Mouse (Mus musculus) embryo, embryonic 10 days (tissue): ENCODE measurements around the gene Mettl1.

ENCODE experiments used
- DNase-seq: peaks from one replicate; pipeline ENCODE4 v3.0.0-alpha.2; 2015; ENCODE audit warnings: low spot score

Gene Mettl1

GRCm38 (mm10) chr10:127041274-127041766 is at the start of gene Mettl1, which contains the start of gene Eef1akmt3:
Gene Mettl1, plus strand, starts transcription at chr10:127041414.
Gene Eef1akmt3, minus strand, starts transcription at chr10:127041513.
- DNase-seq: peak; percentile 49

- DNase-seq: no peak
These were observed 49.5 kb upstream of the Mettl1 start for GRCm38 (mm10) chr10:126991676-126992075.

- DNase-seq: no peak
These were observed 47.6 kb upstream of the Mettl1 start for GRCm38 (mm10) chr10:126993621-126994020.

DNA sequence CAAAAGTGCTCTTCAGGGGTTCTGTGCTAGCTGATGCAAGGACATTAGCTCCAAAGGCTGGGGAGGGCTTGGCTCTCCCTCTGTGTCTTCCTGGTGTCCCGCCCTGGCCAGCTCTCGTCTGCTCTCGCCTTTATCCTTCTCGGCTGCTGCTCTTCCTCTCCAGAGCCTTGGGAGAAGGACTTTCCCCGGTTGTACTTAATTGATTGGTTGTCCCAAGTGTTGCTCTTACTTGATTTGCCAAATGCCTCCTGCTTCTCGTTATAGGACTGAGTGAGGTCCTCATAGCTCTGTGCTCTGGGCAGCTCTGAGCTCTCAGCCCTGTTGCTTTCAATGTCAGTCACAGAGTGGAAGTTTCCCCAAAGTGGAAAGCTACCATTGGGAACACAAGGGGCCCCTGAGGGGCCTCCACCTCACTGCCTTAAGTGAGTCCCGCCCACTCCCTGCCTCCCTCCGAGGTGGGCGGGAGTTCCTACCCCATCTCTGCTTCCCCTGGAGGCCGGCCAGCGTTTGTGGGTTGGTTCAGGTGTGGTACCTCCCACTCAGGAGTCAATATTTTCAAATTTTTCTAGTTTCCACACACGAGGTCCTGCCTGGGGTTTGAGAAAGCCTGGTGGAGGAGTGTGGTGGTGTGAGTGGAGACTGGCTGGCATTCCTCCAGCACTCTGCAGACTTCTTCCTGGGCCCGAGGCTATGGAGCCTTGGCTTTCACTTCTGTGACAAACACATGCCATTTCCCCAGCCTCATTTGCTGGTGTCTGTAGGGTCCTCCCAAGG is 43.7 kb upstream of the Mettl1 start:
- DNase-seq: no peak

GRCm38 (mm10) chr10:127000529-127000928 is 40.7 kb upstream of the Mettl1 start, which contains the start of gene Avil:
Gene Avil, plus strand, starts transcription at chr10:127000709.
- DNase-seq: no peak

DNA sequence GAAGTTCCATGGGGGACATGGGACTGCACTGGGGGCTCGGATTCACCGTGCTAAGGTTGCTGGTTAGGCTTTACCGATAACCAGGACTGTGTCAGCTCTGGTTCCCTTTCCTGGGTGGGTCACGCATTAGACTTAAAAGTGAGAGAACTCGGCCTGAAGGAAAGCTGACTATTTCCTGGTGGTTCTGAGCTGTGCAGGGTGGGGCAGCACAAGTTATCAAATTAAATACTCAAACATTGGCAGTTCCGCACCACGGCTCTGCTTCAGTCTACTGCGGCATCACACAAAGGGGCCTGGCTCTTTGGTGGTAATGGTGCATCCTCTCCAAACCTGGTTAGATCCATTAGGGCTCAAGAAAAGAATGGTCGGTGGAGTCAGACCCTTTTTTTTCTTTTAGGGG is 39.9 kb upstream of the Mettl1 start:
- no peak for DNase-seq

DNA sequence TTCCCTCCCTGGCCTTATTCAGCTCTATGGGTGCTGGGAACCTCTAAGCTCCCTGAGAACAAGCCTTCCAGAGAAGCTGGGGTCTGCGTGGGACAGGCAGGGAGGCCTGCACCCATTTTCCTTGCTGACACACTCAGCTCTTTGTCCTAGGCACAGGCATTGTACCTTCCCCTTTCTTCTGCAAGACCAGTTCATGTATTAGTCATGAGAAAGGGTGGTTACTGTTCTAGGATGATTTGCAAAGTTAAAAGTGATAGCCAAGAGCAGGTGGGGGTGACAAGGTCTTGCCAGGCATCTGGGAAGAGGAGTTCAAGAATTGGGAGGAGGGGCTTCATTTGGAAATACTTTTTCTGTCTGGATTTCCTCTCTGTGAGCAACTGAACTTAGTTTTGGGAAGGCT is 39.2 kb upstream of the Mettl1 start:
- no peak for DNase-seq

- no peak for DNase-seq
These were observed 38.4 kb upstream of the Mettl1 start for GRCm38 (mm10) chr10:127002765-127003164.

- no peak for DNase-seq
These were observed 37.9 kb upstream of the Mettl1 start for GRCm38 (mm10) chr10:127003334-127003733.

DNA sequence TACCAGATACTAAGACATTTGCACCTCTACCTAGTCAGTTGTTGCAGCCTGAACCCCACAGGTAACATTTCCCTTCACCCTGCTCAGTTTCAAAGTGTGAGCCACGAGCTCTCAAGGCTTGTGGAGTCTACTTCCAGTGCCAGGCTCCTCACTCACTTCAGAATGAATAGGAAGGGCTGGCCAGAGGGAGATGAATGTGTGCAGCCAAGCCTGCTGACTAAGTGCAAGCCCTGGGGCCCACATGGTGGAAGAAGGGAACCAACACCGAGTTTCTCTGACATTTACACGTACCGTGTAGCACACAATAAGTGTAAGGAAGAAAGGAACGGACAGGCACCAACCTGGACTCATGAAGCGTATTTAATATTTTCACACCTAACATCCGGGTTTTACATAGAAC is 37.4 kb upstream of the Mettl1 start:
- no peak for DNase-seq

DNA sequence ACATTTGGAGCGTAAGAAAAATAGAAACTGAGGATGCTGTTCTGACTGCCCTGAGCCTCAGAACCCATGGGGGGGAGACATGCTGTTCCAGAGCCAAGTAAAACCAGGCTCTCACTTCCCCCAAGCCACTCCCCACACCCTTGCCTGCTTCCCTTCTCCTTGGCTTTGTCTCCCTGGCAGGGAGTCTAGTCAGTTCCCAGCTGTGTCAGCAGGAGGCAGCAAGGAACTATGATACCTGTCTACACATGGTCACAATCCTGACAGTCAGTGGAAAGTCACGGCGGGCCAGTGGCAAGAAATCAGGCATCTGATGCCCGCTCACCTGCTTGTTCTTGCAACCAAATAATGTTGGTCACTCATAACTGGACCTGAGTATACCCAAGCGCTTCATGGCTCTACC is 24.7 kb upstream of the Mettl1 start:
- peak; percentile 44 for DNase-seq

DNA sequence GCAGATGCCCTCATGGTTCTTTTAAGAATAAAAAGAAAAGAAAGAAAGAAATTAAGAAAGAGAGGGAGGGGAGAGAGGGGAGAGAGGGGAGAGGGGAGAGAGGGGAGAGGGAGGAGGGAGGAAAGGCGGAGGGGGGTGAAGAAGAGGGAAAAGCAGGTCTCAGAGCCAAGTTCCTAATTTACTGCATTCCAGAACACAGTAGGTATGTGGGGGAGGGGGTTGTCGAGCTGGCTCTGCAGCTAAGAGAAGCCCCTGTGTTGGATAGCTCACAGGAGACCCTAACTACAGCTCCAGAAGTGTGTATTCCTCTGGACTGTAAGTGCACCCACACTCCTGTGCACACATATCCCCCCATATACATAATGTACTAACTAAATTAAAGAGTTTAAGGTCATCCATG is 24.1 kb upstream of the Mettl1 start:
- DNase-seq: no peak

DNA sequence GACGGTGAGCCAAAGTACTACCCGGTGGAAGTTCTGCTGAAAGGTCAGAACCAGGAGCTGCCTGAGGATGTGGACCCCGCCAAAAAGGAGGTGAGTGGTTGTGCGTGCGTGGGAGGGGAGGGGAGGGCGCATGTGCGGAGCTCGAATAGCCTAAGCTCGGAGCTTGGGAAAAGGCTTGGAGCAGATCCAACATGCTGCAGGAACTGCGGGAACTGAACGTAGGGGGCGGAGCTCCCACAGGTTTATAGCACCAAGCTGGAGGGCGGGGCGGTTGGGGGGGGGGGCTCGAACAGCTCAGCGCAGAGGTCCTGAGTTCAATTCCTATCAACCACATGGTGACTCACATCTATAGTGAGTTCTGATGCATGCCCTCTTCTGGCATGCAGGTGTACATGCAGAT is 22.8 kb upstream of the Mettl1 start:
- no peak for DNase-seq

GRCm38 (mm10) chr10:127030336-127031296 is 10.6 kb upstream of the Mettl1 start, which contains the start of gene Tsfm:
Gene Tsfm, minus strand, starts transcription at chr10:127030840.
- peak; percentile 98 for DNase-seq

DNA sequence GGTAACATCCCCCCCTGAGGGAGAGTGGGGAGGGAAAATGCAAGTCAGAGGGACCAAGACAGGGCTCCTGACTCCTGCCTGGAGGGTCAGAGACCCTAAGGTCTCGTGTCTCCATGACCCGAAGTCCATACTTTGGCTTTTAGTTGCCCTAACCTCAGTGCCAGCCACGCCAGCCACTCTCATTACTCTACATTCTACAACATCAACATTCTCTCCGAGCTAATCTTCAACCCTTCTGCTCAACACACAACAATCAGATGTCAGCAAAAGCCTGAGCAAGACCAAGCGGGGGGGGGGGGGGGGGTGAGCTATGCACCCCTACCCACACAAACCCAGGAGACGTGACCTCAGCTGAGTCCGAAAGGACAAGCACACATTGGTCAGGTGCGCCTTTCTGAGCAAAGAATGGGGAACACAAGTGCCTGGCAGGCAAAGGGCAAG is 7.9 kb upstream of the Mettl1 start:
- DNase-seq: no peak

DNA sequence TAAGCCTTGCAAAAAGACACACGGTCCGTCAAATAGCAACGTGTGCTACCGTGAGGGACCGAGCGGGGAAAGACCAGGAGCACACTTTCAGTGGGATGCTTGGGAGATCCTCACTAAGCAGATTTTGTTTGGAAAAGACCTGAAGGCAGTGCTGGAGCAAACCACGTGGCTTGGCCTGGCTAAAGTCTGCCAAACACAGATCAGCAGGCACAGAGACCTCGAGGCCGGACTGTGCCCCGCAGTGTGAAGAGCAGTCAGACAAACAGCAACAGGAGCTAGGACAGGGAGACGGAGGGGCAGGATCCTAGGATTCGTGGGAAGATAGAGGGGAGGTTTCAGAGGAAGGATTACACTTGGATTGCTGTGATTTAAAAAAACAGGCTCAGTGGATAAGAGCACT is 4.9 kb upstream of the Mettl1 start:
- no peak for DNase-seq

DNA sequence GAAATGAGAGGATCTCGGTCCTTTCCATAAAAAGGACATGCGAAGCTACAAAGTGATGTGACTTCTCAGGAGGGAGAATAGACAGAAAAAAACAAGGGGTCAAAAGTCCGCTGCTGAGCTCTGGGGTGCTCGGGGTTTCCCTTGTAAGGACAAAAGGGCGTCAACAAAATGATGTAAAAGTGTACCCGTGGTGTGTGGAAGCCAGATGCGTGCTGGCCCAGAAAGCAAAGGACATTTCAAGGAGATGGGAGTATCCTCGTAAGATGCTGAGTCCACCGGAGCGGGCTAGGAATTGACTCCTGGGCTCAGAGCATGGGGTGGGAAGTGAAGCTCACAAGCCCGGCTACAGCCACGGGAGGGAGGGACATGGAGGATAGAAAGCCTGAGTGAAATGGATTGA is 3.6 kb upstream of the Mettl1 start:
- no peak for DNase-seq

GRCm38 (mm10) chr10:127040569-127041214 is 522 bp upstream of the Mettl1 start:
- DNase-seq: no peak

- DNase-seq: peak; percentile 91
These were observed 642 bp downstream of the Mettl1 start for GRCm38 (mm10) chr10:127041774-127042338.

DNA sequence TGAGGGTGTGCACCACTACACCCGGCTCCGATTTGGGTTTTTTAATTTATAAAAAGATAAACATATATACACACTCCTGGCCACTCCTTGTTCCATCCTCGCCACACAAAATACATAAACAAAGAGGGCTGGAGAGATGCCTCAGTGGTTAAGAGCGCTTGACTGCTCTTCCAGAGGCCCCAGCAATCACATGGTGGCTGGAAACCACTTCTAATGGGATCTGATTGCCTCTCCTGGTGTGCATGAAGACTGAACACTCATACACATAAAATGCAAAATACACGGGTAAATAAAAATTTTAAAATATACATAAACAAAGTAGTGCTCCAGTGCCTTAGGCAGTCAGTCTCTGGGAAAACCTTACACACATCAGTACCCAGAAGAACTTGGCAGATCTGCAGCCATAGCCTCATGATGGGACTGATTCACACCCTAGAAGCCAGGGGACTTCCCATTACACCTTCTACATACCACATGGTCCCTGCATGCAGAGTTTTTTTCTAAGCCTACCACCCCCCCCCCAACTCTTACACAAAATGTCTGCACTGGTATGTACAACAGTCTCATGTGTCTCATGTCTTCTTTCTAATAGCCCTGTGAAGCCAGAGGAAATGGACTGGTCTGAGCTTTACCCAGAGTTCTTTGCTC is 1.4 kb downstream of the Mettl1 start:
- DNase-seq: no peak

DNA sequence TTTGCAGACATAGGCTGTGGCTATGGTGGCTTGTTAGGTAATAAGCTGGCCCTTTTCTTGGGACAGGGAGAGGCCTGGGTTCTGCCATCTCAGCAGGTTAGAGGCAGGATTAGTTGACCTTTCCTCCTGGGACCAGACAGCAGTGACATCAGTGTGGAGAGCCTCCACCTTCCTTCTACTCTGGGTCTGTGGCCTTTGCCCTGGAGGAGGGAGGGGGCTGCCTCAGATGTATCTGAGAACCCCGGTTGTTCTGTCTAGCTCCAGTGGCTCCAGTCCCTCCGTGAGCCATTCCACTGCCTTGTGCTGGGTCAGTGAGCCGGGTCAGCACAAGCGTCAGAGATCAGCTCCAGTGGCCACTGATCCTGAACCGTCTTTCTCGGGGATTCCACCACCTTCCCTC is 2.0 kb downstream of the Mettl1 start:
- DNase-seq: no peak
